Mouse (Mus musculus) embryonic facial prominence, embryonic 12.5 days (tissue): ENCODE results near the gene Hoxa7. TPM values are rescaled to one million over a fixed set of nuclear protein-coding genes. Genes with fewer than 3 reads are reported as not detected.

Experiments
- ATAC-seq: fragments of 200-750 bp; cut with Nextera tagmentation; 2 replicates; pipeline ENCODE4 v1.8.0; 2017; ENCODE audit not compliant: insufficient number of reproducible peaks, insufficient read depth, low FRiP score, low TSS enrichment
- H3K27ac ChIP-seq: fragments of 300-500 bp; sonication (generic); 2 replicates; pipeline ENCODE4 v1.5.1; 2016; ENCODE audit warnings: mild to moderate bottlenecking
- H3K27me3 ChIP-seq: fragments of 300-500 bp; sonication (generic); 2 replicates; pipeline ENCODE4 v1.6.1; 2016; ENCODE audit warnings: mild to moderate bottlenecking, moderate library complexity
- H3K36me3 ChIP-seq: fragments of 300-500 bp; sonication (generic); 2 replicates; pipeline ENCODE4 v1.6.1; 2016; ENCODE audit warnings: mild to moderate bottlenecking
- H3K4me1 ChIP-seq: fragments of 300-500 bp; sonication (generic); 2 replicates; pipeline ENCODE4 v1.6.1; 2016
- H3K4me2 ChIP-seq: fragments of 300-500 bp; sonication (generic); replicated peaks from 2 replicates; pipeline ENCODE4 v1.6.1; 2016; ENCODE audit warnings: mild to moderate bottlenecking, moderate library complexity
- H3K4me3 ChIP-seq: fragments of 300-500 bp; sonication (generic); 2 replicates; pipeline ENCODE4 v1.5.1; 2016; ENCODE audit warnings: mild to moderate bottlenecking
- H3K9ac ChIP-seq: fragments of 300-500 bp; sonication (generic); 2 replicates; pipeline ENCODE4 v1.6.1; 2016; ENCODE audit warnings: mild to moderate bottlenecking, moderate library complexity
- H3K9me3 ChIP-seq: fragments of 300-500 bp; sonication (generic); 2 replicates; pipeline ENCODE4 v1.6.1; 2016; ENCODE audit warnings: mild to moderate bottlenecking, moderate library complexity
- WGBS: fragments of 180-500 bp; shearing (Covaris S2); methylation state at CpG from one replicate; pipeline ENCODE4 v1.1.7; 2016; 5-methylcytosine and 5-hydroxymethylcytosine counted together
- polyA plus RNA-seq: library from polyadenylated mRNA; unstranded; fragments of >200 nt; fragmentation: Nextera tagmentation; extraction: Ambion mirVana; gene quantifications from 2 replicates; pipeline ENCODE4 v1.2.1, GENCODE M21; 2016

The Hoxa7 gene
- polyA plus RNA-seq, 1 experiment from 2014 or later: 0.20 TPM

GRCm38 (mm10) chr6:52262463-52263320 lies 41.0 kb upstream of the Hoxa7 start:
- H3K27ac ChIP-seq: no peak overlapping the region
- H3K4me2 ChIP-seq: no peak overlapping the region

GRCm38 (mm10) chr6:52261751-52262462 lies 40.3 kb upstream of the Hoxa7 start:
- Histone ChIP-seq H3K9me3 (no peaks in the 10 kb centered on the region), H3K4me3 (0 out of 2 replicates have a peak overlapping the region, but pooled peaks have one; percentile 9), H3K27me3 (peaks cover 92% of the 10 kb centered on the region), H3K36me3 (no peaks in the 10 kb centered on the region), H3K4me1 (peaks cover 4% of the 10 kb centered on the region; the same call in 1 of the 2 replicates), H3K9ac (no peak overlapping the region), H3K4me2 (no peak overlapping the region), H3K27ac (no peak overlapping the region)
- ATAC-seq: no peak
- 3% methylated on average over 9 of the region's 9 CpGs for WGBS

More at GRCm38 (mm10) chr6:52262463-52263320, 41.0 kb upstream of the Hoxa7 start:
- no peak for ATAC-seq
- no peaks in the 10 kb centered on the region for H3K36me3 ChIP-seq
- H3K9ac ChIP-seq: no peak overlapping the region
- H3K9me3 ChIP-seq: no peaks in the 10 kb centered on the region
- peaks cover 4% of the 10 kb centered on the region; the same call in 1 of the 2 replicates for H3K4me1 ChIP-seq
- peaks cover 92% of the 10 kb centered on the region for H3K27me3 ChIP-seq
- 1% methylated on average over 24 of the region's 24 CpGs for WGBS
- H3K4me3 ChIP-seq: no peak overlapping the region

GRCm38 (mm10) chr6:52260654-52261575 lies 39.3 kb upstream of the Hoxa7 start, which contains the start of gene Hoxa13:
Hoxa13 (minus strand) TSS chr6:52260880.
- Histone ChIP-seq H3K27ac (no peak within 1 kb of the TSS), H3K4me3 (peak within 1 kb of the TSS; percentile 34), H3K4me1 (peaks cover 4% of the 10 kb centered on the region; the same call in 1 of the 2 replicates), H3K36me3 (no peaks in the 10 kb centered on the region), H3K9ac (no peak within 1 kb of the TSS), H3K9me3 (no peaks in the 10 kb centered on the region), H3K27me3 (peaks cover 88% of the 10 kb centered on the region), H3K4me2 (peak within 1 kb of the TSS; percentile 53)
- ATAC-seq: peak; percentile 64; the same call in 1 of the 2 replicates
- under 1% methylated on average over 39 of the region's 72 CpGs for WGBS

- no peak overlapping the region for H3K9ac ChIP-seq
- no peaks in the 10 kb centered on the region for H3K9me3 ChIP-seq
- peaks cover 86% of the 10 kb centered on the region for H3K27me3 ChIP-seq
- under 1% methylated on average over 39 of the region's 39 CpGs for WGBS
- peaks cover 4% of the 10 kb centered on the region; the same call in 1 of the 2 replicates for H3K4me1 ChIP-seq
- peak overlapping the region; percentile 53; the same call in 1 of the 2 replicates for H3K4me2 ChIP-seq
- no peaks in the 10 kb centered on the region for H3K36me3 ChIP-seq
- no peak for ATAC-seq
- H3K27ac ChIP-seq: no peak overlapping the region
- peak overlapping the region; percentile 5; the same call in 1 of the 2 replicates for H3K4me3 ChIP-seq
These were observed 38.2 kb upstream of the Hoxa7 start for GRCm38 (mm10) chr6:52259811-52260261.

- ATAC-seq: no peak
- Histone ChIP-seq H3K9me3 (no peaks in the 10 kb centered on the region), H3K4me1 (peaks cover 4% of the 10 kb centered on the region; the same call in 1 of the 2 replicates), H3K36me3 (no peaks in the 10 kb centered on the region), H3K27ac (no peak overlapping the region), H3K4me3 (peak overlapping the region; percentile 5; the same call in 1 of the 2 replicates), H3K4me2 (no peak overlapping the region), H3K27me3 (peaks cover 82% of the 10 kb centered on the region), H3K9ac (no peak overlapping the region)
- WGBS: under 1% methylated on average over 24 of the region's 25 CpGs
These were observed 37.6 kb upstream of the Hoxa7 start for GRCm38 (mm10) chr6:52259081-52259790.

GRCm38 (mm10) chr6:52256956-52257355 lies 35.3 kb upstream of the Hoxa7 start:
- no peak for ATAC-seq
- Histone ChIP-seq H3K9me3 (no peaks in the 10 kb centered on the region), H3K4me1 (peaks cover 8% of the 10 kb centered on the region; the same call in 1 of the 2 replicates), H3K36me3 (no peaks in the 10 kb centered on the region), H3K4me2 (no peak overlapping the region), H3K27ac (no peak overlapping the region), H3K9ac (no peak overlapping the region), H3K4me3 (no peak overlapping the region), H3K27me3 (peaks cover 81% of the 10 kb centered on the region)
- WGBS: under 1% methylated on average over 6 of the region's 6 CpGs

- Histone ChIP-seq H3K36me3 (no peaks in the 10 kb centered on the region), H3K4me2 (no peak overlapping the region), H3K4me3 (no peak overlapping the region), H3K27ac (no peak overlapping the region), H3K27me3 (peaks cover 83% of the 10 kb centered on the region), H3K9ac (no peak overlapping the region), H3K4me1 (0 out of 2 replicates have a peak, but pooled peaks cover 4% of the 10 kb centered on the region), H3K9me3 (no peaks in the 10 kb centered on the region)
- no peak for ATAC-seq
- 1% methylated on average over 59 of the region's 59 CpGs for WGBS
These were observed 32.2 kb upstream of the Hoxa7 start for GRCm38 (mm10) chr6:52253511-52254500.

GRCm38 (mm10) chr6:52252775-52253376 lies 31.2 kb upstream of the Hoxa7 start:
- under 1% methylated on average over 35 of the region's 35 CpGs for WGBS
- Histone ChIP-seq H3K36me3 (no peaks in the 10 kb centered on the region), H3K4me3 (no peak overlapping the region), H3K27me3 (peaks cover 83% of the 10 kb centered on the region), H3K9ac (no peak overlapping the region), H3K9me3 (no peaks in the 10 kb centered on the region), H3K4me2 (no peak overlapping the region), H3K27ac (no peak overlapping the region), H3K4me1 (0 out of 2 replicates have a peak, but pooled peaks cover 4% of the 10 kb centered on the region)
- no peak for ATAC-seq

- Histone ChIP-seq H3K36me3 (no peaks in the 10 kb centered on the region), H3K9ac (no peak overlapping the region), H3K9me3 (no peaks in the 10 kb centered on the region), H3K4me1 (0 out of 2 replicates have a peak, but pooled peaks cover 4% of the 10 kb centered on the region), H3K4me2 (no peak overlapping the region), H3K4me3 (no peak overlapping the region), H3K27me3 (peaks cover 84% of the 10 kb centered on the region), H3K27ac (no peak overlapping the region)
- 1% methylated on average over 24 of the region's 24 CpGs for WGBS
- no peak for ATAC-seq
These were observed 30.5 kb upstream of the Hoxa7 start for GRCm38 (mm10) chr6:52252016-52252774.
